Mouse (Mus musculus): Measurements from ENCODE around the gene Tap2. TPM values are rescaled to one million over a fixed set of nuclear protein-coding genes. Genes with fewer than 3 reads are reported as not detected.
A peak's percentile ranks its signal among the peaks of the same experiment; 100 is the strongest.

Gene Tap2
- polyA plus RNA-seq, 2 experiments from 2014 or later, result 68.0 to 148 TPM

DNA sequence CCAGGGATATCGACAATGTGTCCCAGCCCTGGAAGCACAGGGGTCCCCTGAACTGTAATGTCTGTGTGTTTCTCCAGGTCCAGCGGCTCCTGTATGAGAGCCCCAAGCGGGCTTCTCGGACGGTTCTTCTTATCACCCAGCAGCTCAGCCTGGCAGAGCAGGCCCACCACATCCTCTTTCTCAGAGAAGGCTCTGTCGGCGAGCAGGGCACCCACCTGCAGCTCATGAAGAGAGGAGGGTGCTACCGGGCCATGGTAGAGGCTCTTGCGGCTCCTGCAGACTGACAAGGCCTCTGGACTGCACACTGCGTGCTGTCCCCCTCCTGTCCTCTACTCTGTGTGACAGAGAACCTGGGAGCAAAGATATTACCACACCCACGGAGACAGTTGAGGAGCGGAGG lies 6.8 kb upstream of the Tap2 start:
- ATAC-seq, result peak; percentile 73

GRCm38 (mm10) chr17:34196941-34197894 lies 6.1 kb upstream of the Tap2 start, which contains the start of gene Psmb8:
Gene Psmb8, plus strand, starts transcription at chr17:34197721.
- ATAC-seq, result peak; percentile 48

DNA sequence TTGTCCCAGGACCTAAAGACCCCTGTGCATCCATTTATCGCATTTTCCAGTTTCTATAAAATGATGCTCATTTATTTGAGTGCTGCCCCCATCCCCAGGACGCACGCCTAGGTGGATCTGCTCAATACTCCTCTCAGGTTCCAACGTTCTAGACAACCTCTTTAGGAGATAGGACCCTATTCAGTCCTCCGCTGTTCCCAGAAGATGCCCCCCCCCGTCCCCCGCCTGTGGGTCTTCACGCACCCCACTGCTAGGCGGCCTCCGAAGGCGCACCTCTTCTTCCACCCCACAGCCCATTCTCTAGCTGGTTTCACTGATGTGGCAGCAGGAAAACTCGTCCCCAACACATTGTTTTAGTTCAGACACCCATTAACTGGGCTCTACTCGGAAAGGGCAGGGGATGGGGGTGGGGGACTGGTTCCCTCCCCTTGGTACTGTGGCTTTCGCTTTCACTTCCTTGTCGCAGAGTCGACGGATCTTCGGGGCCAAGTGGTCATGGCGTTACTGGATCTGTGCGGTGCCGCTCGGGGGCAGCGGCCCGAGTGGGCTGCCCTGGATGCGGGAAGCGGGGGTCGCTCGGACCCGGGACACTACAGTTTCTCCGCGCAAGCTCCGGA lies 5.3 kb upstream of the Tap2 start:
- peak; percentile 62 for ATAC-seq

DNA sequence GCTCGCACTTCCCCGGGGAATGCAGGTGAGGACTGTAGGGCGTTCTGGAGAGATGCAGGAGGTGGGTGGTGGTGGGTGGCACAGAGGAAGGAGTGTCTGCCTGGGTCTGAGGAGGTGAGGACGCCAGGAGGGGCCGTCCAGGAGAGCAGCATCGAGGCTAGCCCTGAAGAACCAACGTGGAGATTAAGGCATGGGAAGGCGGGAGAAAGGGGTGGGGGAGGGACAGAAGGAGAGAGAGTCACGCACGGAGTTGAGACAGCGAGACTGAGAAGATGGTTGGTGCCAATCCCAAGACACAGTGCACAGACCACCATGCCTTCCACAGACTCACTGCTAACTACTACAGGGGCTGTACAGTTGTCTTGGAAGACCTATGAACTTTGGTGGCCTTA lies 4.8 kb upstream of the Tap2 start:
- no peak for ATAC-seq

DNA sequence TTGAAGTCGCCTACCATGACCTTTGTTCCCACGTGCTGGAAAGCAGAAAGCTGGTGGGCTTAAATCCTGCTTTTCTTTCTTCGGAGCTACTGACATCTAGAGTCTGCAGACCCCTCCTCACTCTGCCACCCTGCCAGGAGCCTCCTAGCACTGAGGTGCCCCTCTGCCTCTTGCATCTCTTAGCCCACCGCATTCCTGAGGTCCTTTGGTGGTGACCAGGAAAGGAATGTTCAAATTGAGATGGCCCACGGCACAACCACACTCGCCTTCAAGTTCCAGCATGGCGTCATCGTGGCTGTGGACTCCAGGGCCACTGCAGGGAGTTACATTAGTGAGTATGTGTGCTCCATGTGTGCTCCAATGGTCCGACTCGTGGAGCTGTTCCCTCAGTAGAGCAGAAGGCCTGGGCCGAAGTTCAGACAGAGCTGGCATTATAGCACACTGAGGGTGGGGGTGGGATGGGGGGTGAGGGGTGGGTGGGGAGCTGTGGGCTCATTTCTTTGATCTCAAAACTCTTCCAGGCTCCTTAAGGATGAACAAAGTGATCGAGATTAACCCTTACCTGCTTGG lies 4.2 kb upstream of the Tap2 start:
- ATAC-seq, result no peak

DNA sequence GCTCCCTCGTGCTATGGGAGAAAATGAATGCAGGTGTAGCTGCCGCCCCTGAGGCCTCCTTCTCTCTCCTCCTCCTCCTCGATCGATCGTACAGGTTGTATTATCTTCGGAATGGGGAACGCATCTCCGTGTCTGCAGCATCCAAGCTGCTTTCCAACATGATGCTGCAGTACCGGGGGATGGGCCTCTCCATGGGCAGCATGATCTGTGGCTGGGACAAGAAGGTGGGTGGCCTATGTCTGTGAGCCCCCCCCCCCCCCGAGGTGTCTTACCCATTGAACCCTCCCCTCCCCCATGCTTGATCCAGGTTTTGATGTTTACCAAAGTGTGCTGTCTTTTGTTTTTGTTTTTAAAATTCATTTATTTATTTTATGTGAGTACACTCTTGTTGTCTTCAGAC lies 3.3 kb upstream of the Tap2 start:
- ATAC-seq, result no peak

DNA sequence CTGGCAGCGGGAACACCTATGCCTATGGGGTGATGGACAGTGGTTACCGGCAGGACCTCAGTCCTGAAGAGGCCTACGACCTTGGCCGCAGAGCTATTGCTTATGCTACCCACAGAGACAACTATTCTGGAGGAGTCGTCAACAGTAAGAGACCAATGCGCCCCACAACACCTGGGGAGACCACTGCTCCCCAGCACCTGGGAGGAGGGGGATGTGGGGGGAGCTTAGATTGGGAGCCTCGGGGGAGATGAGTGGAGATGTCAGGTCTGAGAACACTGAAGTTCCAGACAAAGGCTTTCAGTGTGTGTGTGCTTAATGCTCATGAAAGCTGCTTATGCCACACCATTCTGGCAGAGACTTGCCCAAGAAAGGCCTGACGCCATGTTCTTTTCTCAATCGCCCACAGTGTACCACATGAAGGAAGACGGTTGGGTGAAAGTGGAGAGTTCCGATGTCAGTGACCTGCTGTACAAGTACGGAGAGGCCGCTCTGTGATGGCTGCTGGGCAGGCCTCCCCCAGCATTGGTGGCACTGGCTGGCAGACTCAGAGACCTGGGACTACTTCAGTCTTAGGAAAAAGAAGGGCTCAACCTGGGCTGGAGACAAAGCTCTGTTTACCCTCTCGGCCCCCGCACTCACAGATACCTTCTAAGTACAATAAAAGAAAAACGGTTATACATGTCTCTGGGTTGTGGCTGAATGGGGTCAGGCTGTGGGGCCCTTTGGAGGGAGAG lies 2.4 kb upstream of the Tap2 start:
- ATAC-seq, result no peak

DNA sequence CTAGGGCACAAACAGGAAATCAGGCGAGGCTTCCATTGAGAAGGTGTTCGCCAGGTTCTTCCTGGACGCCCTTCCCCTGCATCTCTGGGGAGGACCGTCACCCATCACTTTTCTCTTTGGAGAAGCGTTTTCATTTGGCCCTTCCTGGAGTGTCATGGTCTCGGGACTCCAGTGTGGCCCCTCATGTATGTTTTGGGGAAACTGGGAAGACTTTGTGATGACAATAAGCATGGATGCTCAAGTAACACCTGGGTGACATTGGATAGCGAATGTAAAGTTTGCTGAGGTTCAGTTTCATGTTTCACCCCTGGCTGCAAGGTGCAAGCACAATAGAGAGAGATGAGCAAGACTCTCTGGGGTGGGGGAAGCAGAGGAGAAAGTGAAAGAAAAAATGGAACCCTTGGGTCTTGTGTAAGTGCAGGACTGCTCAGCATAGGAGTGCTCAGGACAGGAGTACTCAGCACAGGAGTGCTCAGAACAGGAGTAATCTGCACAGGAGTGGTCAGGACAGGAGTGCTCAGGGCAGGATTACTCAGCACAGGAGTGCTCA lies 1.7 kb upstream of the Tap2 start:
- peak; percentile 9 for ATAC-seq

DNA sequence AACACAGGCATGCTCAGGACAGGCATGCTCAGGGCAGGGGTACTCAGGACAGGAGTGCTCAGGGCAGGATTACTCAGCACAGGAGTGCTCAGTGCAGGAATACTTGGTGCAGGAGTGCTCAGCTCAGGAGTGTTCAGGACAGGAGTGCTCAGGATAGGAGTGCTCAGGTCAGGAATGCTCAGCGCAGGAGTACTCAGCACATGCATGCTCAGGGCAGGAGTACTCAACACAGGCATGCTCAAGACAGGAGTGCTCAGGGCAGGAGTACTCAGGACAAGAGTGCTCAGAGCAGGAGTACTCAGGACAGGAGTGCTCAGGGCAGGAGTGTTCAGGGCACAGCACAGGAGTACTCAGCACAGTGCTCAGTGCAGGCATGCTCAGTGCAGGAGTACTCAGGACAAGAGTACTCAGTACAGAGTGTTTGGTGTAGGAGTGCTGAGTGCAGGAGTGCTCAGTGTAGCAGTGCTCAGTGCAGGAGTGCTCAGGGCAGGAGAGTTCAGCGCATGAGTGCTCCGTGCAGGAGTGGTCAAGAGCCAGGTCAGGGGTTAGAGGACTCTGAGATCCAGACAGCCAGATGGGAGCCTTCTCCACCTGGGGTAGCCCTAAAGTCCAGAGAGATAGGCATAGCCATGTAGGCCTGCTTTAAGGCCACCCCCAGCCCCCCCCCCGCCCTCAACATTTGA lies 426 bp upstream of the Tap2 start:
- ATAC-seq, result no peak

GRCm38 (mm10) chr17:34204303-34205010 lies 1.1 kb downstream of the Tap2 start:
- peak; percentile 42 for ATAC-seq

DNA sequence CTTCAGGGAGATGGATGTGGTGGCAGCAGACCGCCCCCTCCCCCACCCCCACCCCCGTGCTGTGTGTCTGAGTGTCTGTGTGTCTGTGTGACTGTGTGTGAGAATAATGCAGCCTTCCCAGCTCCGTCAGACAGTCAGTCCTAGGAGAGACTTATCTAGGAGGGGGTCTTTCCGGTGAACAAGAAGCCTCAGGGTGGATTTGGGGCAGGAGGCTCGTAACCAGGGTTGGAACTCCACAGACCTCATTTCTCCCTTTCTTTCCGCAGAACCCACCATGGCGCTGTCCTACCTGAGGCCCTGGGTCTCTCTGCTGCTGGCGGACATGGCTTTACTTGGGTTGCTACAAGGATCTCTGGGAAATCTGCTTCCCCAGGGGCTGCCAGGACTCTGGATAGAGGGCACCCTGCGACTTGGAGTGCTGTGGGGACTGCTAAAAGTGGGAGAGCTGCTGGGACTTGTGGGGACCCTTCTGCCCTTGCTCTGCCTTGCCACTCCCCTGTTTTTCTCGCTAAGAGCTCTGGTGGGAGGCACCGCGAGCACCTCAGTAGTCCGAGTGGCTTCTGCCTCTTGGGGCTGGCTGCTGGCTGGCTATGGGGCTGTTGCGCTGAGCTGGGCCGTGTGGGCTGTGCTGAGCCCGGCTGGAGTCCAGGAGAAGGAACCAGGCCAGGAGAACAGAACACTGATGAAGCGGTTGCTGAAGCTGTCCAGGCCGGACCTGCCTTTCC lies 1.9 kb downstream of the Tap2 start:
- no peak for ATAC-seq

- peak; percentile 34 for ATAC-seq
These were observed 2.4 kb downstream of the Tap2 start for GRCm38 (mm10) chr17:34205746-34206176.

- no peak for ATAC-seq
These were observed 3.4 kb downstream of the Tap2 start for GRCm38 (mm10) chr17:34206731-34207130.

GRCm38 (mm10) chr17:34207456-34207855 lies 4.1 kb downstream of the Tap2 start:
- ATAC-seq, result peak; percentile 16

- ATAC-seq, result no peak
These were observed 4.5 kb downstream of the Tap2 start for GRCm38 (mm10) chr17:34207866-34208265.

DNA sequence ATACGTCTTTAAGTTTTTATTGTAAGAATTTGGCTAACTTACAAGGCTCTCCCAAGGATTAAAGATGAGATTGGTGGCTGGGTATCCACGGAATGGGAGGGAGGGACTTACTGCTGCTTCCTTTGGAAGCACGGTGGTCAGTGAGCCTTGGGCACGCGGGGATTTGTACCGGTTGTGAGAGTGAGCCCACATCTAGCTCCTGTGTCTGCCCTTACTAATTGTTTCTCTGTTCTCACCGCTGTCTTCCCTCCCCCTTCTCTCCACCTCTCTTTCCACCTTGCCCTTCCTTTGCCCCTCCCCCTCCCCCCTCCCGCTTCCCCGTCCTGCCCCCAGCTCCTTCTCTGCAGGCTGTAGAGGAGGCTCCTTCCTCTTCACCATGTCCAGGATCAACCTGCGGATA lies 5.1 kb downstream of the Tap2 start:
- no peak for ATAC-seq

GRCm38 (mm10) chr17:34209680-34210079 lies 6.4 kb downstream of the Tap2 start:
- no peak for ATAC-seq

- peak; percentile 36 for ATAC-seq
These were observed 7.3 kb downstream of the Tap2 start for GRCm38 (mm10) chr17:34210599-34210998.

DNA sequence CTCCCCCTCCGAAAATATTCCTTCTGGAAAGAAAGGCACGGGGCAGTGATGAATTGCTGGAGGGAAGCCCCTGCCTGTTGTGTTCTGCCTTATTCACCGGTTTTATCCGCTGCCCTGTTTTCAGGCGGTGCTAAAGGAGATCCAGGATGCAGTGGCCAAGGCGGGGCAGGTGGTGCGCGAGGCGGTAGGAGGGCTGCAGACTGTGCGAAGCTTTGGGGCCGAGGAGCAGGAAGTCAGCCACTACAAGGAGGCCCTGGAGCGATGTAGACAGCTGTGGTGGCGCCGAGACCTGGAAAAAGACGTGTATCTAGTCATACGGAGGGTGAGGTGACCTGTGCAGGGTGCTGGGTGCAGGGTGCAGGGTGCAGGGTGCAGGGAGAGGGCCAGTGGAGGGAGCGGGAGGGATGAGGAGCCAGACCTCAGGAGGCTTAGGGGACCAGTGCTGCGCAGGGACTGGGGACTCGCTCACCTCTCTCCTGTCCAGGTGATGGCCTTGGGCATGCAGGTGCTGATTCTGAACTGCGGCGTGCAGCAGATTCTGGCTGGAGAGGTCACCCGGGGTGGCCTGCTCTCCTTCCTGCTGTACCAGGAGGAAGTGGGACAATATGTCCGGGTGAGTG lies 8.5 kb downstream of the Tap2 start:
- peak; percentile 53 for ATAC-seq

DNA sequence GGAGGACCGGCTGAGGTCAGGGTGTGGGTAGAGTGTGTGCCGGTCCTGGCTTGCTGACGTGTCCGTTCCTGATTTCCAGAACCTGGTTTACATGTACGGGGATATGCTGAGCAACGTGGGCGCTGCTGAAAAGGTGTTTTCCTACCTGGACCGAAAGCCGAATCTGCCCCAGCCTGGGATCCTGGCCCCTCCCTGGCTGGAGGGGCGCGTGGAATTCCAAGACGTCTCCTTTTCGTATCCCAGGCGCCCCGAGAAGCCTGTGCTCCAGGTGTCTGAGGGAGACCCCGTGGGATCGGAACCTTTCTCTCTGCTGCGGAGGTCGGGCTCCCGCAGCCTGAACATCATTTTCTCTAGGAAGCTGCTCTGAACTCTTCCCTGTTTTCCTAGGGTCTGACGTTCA lies 10.6 kb downstream of the Tap2 start:
- ATAC-seq, result no peak

Measured in activated CD4-positive, CD25-positive, alpha-beta regulatory T cell, adult 4 months (primary cell).